Mouse (Mus musculus) left cerebral cortex, adult 8-10 months (tissue): Measurements from ENCODE around the gene Rufy4. TPM values are rescaled to one million over a fixed set of nuclear protein-coding genes. Genes with fewer than 3 reads are reported as not detected.

ENCODE experiments used
- total RNA-seq, 4 experiments: library from RNA; stranded (reverse); gene quantifications; 2 replicates each; pipeline ENCODE4 v1.2.4; 2022

Rufy4 gene
- total RNA-seq, 4 experiments from 2014 or later: not detected

Other genes starting within 250 kb of the Rufy4 start
- 10 to 100 TPM; 40.6 to 59.2 (median 49.2) TPM for gene Tns1, start 1.1 kb upstream of the Rufy4 start, total RNA-seq
- gene Cxcr2, start 28.4 kb downstream of the Rufy4 start, total RNA-seq: under 1 TPM in 1 of 4 experiments, not detected in 3; 0.14 TPM
- not detected for gene Cxcr1, start 69.1 kb downstream of the Rufy4 start, total RNA-seq
- gene Arpc2, start 110.5 kb downstream of the Rufy4 start, total RNA-seq: 100 to 1,000 TPM; 212 to 241 (median 232) TPM
- gene Gpbar1, start 153.0 kb downstream of the Rufy4 start, total RNA-seq: not detected
- 100 to 1,000 TPM; 138 to 159 (median 148) TPM for gene Aamp, start 159.2 kb downstream of the Rufy4 start, total RNA-seq
- gene Pnkd, start 159.4 kb downstream of the Rufy4 start, total RNA-seq: 100 to 1,000 TPM; 162 to 185 (median 173) TPM
- gene Tmbim1, start 180.1 kb downstream of the Rufy4 start, total RNA-seq: 10 to 100 TPM; 28.2 to 32.3 (median 31.4) TPM
- gene Catip, start 236.6 kb downstream of the Rufy4 start, total RNA-seq: 1 to 10 TPM; 1.4 to 2.5 (median 1.8) TPM
- gene Slc11a1, start 249.7 kb downstream of the Rufy4 start, total RNA-seq: 10 to 100 TPM in 2 of 4 experiments, 1 to 10 TPM in 2; 3.8 to 35.1 (median 15.5) TPM